Mouse (Mus musculus) CH12.LX (cell line): ENCODE measurements around the gene Ttll10.

Source experiments
- CHD2 ChIP-seq: IDR thresholded peaks from 2 replicates; pipeline ENCODE4 v1.6.1; 2011; ENCODE audit warnings: low read length, improper control_type of control experiment
- ZNF384 ChIP-seq: IDR thresholded peaks from 2 replicates; pipeline ENCODE4 v1.6.1; 2012; ENCODE audit warnings: low read depth, low read length, improper control_type of control experiment, inconsistent platforms

DNA sequence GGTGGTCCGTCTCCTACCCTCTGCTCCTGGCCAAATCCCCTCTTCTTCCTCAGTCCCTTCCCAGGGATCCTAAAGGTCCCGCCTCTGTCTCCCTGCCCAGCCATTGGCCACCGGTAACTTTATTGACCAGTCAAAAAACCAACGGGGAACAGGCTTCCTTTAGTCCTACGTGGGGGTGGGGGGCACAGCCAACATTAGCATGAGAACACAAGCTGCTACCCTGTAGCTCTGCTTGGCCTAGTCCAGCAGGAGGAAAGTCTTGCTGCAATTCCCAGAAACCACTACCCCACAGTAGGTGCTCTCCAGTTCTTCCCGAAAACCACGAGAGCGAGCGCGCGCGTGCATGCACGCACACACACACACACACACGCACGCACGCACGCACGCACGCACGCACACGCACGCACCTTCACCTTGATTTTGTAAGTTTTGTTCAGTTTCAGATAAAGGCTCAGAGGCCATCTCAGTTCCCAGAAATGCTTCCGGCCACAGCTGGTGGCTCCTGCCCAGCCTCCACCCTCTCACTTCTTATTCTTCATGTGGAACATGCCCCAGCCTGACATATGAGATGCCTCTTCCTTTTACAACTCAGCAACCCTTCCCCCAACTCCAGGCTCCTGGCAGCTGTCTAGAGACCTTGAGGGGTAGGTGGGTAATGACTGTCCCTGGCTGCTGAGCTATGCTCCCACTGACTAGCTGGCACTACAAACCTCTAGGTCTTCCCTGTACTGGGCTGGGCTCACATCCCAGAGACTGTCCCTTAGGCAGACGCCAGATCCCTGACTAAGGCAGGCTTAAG is 27.4 kb downstream of the Ttll10 start:
- TF ChIP-seq CHD2 (peak; percentile 95), ZNF384 (no peak)
